Mouse (Mus musculus) neural tube, embryonic 12.5 days (tissue): ENCODE measurements around the gene Cbr2. TPM values are rescaled to one million over a fixed set of nuclear protein-coding genes. Genes with fewer than 3 reads are reported as not detected.

Source experiments
- ATAC-seq: fragments of 200-750 bp; cut with Nextera tagmentation; 2 replicates; pipeline ENCODE4 v1.8.0; 2017; ENCODE audit warnings: low read depth, mild to moderate bottlenecking, moderate TSS enrichment, moderate library complexity; ENCODE audit not compliant: low FRiP score
- H3K27ac ChIP-seq: fragments of 300-500 bp; sonication (generic); 2 replicates; pipeline ENCODE4 v1.5.1; 2016
- H3K27me3 ChIP-seq: fragments of 300-500 bp; sonication (generic); replicated peaks from 2 replicates; pipeline ENCODE4 v1.6.1; 2016; ENCODE audit warnings: mild to moderate bottlenecking
- H3K36me3 ChIP-seq: fragments of 300-500 bp; sonication (generic); 2 replicates; pipeline ENCODE4 v1.6.1; 2016; ENCODE audit warnings: mild to moderate bottlenecking
- H3K4me1 ChIP-seq: fragments of 300-500 bp; sonication (generic); 2 replicates; pipeline ENCODE4 v1.6.1; 2016
- H3K4me2 ChIP-seq: fragments of 300-500 bp; sonication (generic); replicated peaks from 2 replicates; pipeline ENCODE4 v1.6.1; 2016; ENCODE audit warnings: mild to moderate bottlenecking
- H3K4me3 ChIP-seq: fragments of 300-500 bp; sonication (generic); 2 replicates; pipeline ENCODE4 v1.5.1; 2016
- H3K9ac ChIP-seq: fragments of 300-500 bp; sonication (generic); 2 replicates; pipeline ENCODE4 v1.6.1; 2016; ENCODE audit warnings: mild to moderate bottlenecking
- H3K9me3 ChIP-seq: fragments of 300-500 bp; sonication (generic); 2 replicates; pipeline ENCODE4 v1.6.1; 2016; ENCODE audit warnings: mild to moderate bottlenecking
- WGBS: fragments of 180-500 bp; shearing (Covaris S2); methylation state at CpG from one replicate; pipeline ENCODE4 v1.1.7; 2016; 5-methylcytosine and 5-hydroxymethylcytosine counted together
- polyA plus RNA-seq: library from polyadenylated mRNA; unstranded; fragments of >200 nt; fragmentation: Nextera tagmentation; extraction: Ambion mirVana; gene quantifications from 2 replicates; pipeline ENCODE4 v1.2.1, GENCODE M21; 2016

Cbr2 gene
- polyA plus RNA-seq, 1 experiment from 2014 or later = 1.6 TPM

GRCm38 (mm10) chr11:120684086-120684485 lies 47.8 kb downstream of the Cbr2 start:
- Histone ChIP-seq H3K9ac (no peak overlapping the region), H3K27me3 (no peaks in the 10 kb centered on the region), H3K4me1 (no peaks in the 10 kb centered on the region; the same call in 1 of the 2 replicates), H3K4me2 (no peak overlapping the region), H3K27ac (no peak overlapping the region), H3K36me3 (peaks cover 77% of the 10 kb centered on the region), H3K9me3 (no peaks in the 10 kb centered on the region), H3K4me3 (no peak overlapping the region)
- 84% methylated on average over 2 of the region's 2 CpGs for WGBS
- no peak for ATAC-seq

DNA sequence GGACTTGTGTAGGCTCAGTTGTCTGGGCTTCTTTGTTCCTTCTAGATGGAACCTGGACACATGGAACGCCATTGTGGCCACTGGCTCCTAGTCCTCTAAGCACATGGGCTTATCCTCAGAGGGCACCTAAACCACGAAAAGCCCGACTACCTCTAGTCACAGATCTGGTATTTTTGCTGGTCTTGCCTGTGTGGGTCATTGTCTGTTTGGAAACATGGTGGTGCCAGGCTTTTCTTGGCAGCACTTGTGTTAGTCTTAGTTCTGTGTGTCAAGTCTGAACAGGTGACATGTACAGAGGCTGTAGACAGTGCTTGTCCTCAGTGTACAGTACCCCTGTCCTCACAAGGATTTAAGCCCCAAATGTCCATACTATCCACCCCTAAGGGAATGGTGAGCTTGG lies 48.4 kb downstream of the Cbr2 start:
- H3K27me3 ChIP-seq = no peaks in the 10 kb centered on the region
- H3K9me3 ChIP-seq = no peaks in the 10 kb centered on the region
- no peak overlapping the region for H3K4me3 ChIP-seq
- H3K9ac ChIP-seq = no peak overlapping the region
- 89% methylated on average over 3 of the region's 3 CpGs for WGBS
- no peak for ATAC-seq
- H3K36me3 ChIP-seq = peaks cover 74% of the 10 kb centered on the region
- no peak overlapping the region for H3K27ac ChIP-seq
- H3K4me2 ChIP-seq = no peak overlapping the region
- no peaks in the 10 kb centered on the region; the same call in 1 of the 2 replicates for H3K4me1 ChIP-seq

DNA sequence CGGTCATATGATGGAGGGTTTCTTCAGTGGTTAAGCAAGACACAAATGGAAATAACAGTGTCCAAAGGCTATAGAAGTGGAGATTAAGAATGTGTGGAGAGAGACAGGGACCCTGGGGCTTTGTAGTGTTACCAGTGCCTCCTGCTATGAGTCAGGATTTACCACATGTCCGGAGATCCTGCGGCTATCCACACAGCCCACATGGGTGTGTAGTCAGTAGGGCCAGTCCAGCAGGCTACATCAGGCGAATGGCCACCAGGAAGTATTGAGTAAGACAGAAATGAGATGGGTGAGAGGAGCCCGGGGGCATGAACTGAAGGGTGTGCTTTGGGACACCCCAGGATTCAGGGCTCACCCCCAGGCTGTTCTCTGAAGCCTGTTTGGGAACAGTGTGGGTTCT lies 49.2 kb downstream of the Cbr2 start:
- H3K9ac ChIP-seq = no peak overlapping the region
- H3K4me2 ChIP-seq = no peak overlapping the region
- H3K36me3 ChIP-seq = peaks cover 75% of the 10 kb centered on the region
- no peaks in the 10 kb centered on the region for H3K27me3 ChIP-seq
- H3K4me3 ChIP-seq = no peak overlapping the region
- 95% methylated on average over 5 of the region's 5 CpGs for WGBS
- no peaks in the 10 kb centered on the region; the same call in 1 of the 2 replicates for H3K4me1 ChIP-seq
- ATAC-seq = no peak
- no peaks in the 10 kb centered on the region for H3K9me3 ChIP-seq
- H3K27ac ChIP-seq = no peak overlapping the region

- Histone ChIP-seq H3K9ac (no peak overlapping the region), H3K27me3 (no peaks in the 10 kb centered on the region), H3K27ac (no peak overlapping the region), H3K4me1 (no peaks in the 10 kb centered on the region; the same call in 1 of the 2 replicates), H3K4me3 (no peak overlapping the region), H3K36me3 (peaks cover 71% of the 10 kb centered on the region), H3K9me3 (no peaks in the 10 kb centered on the region), H3K4me2 (no peak overlapping the region)
- no peak for ATAC-seq
- WGBS = 90% methylated on average over 3 of the region's 3 CpGs
Observed at GRCm38 (mm10) chr11:120679909-120680308, 52.0 kb downstream of the Cbr2 start.

Other genes starting within 250 kb of the Cbr2 start
- 116 and 117 TPM in 2 replicates for gene Mrpl12, start 247.5 kb downstream of the Cbr2 start, polyA plus RNA-seq
- gene Slc25a10, start 240.3 kb downstream of the Cbr2 start, polyA plus RNA-seq = 37.9 TPM in 2 replicates
- gene Gcgr, start 201.4 kb downstream of the Cbr2 start, polyA plus RNA-seq = 0.13 and 0.22 TPM in 2 replicates
- gene Mcrip1, start 182.4 kb downstream of the Cbr2 start, polyA plus RNA-seq = 234 and 239 TPM in 2 replicates
- gene Ppp1r27, start 181.0 kb downstream of the Cbr2 start, polyA plus RNA-seq = not detected in 2 replicates
- gene P4hb, start 158.9 kb downstream of the Cbr2 start, polyA plus RNA-seq = 425 and 451 TPM in 2 replicates
- gene Arhgdia, start 150.5 kb downstream of the Cbr2 start, polyA plus RNA-seq = 582 and 606 TPM in 2 replicates
- gene Alyref, start 133.7 kb downstream of the Cbr2 start, polyA plus RNA-seq = 509 and 592 TPM in 2 replicates
- gene Anapc11, start 133.7 kb downstream of the Cbr2 start, polyA plus RNA-seq = 162 and 172 TPM in 2 replicates
- gene Npb, start 123.6 kb downstream of the Cbr2 start, polyA plus RNA-seq = 0.80 and 0.83 TPM in 2 replicates
- 151 and 155 TPM in 2 replicates for gene Pcyt2, start 114.2 kb downstream of the Cbr2 start, polyA plus RNA-seq
- gene Sirt7, start 106.9 kb downstream of the Cbr2 start, polyA plus RNA-seq = 46.8 and 56.5 TPM in 2 replicates
- 39.7 and 40.4 TPM in 2 replicates for gene Mafg, start 98.5 kb downstream of the Cbr2 start, polyA plus RNA-seq
- gene Pycr1, start 88.3 kb downstream of the Cbr2 start, polyA plus RNA-seq = 27.2 and 27.8 TPM in 2 replicates
- 0.81 and 1.1 TPM in 2 replicates for gene Myadml2, start 84.0 kb downstream of the Cbr2 start, polyA plus RNA-seq
- gene Notum, start 70.9 kb downstream of the Cbr2 start, polyA plus RNA-seq = 3.1 and 3.4 TPM in 2 replicates
- 139 and 155 TPM in 2 replicates for gene Aspscr1, start 59.1 kb downstream of the Cbr2 start, polyA plus RNA-seq
- 108 and 114 TPM in 2 replicates for gene Cenpx, start 18.4 kb downstream of the Cbr2 start, polyA plus RNA-seq
- gene Lrrc45, start 18.2 kb downstream of the Cbr2 start, polyA plus RNA-seq = 70.9 and 72.6 TPM in 2 replicates
- gene Rac3, start 10.6 kb downstream of the Cbr2 start, polyA plus RNA-seq = 118 and 119 TPM in 2 replicates
- gene Dcxr, start 4.8 kb downstream of the Cbr2 start, polyA plus RNA-seq = 12.3 and 16.7 TPM in 2 replicates
- 3.6 TPM in 2 replicates for gene Hmga1b, start 30.7 kb upstream of the Cbr2 start, polyA plus RNA-seq
- 77.2 and 81.3 TPM in 2 replicates for gene Rfng, start 52.1 kb upstream of the Cbr2 start, polyA plus RNA-seq
- 250 and 258 TPM in 2 replicates for gene Gps1, start 52.2 kb upstream of the Cbr2 start, polyA plus RNA-seq
- 63.5 and 65.5 TPM in 2 replicates for gene Dus1l, start 64.3 kb upstream of the Cbr2 start, polyA plus RNA-seq
- 87.6 and 102 TPM in 2 replicates for gene Fasn, start 92.4 kb upstream of the Cbr2 start, polyA plus RNA-seq
- gene Ccdc57, start 200.8 kb upstream of the Cbr2 start, polyA plus RNA-seq = 4.7 and 5.6 TPM in 2 replicates
- 31.8 and 38.4 TPM in 2 replicates for gene Slc16a3, start 216.4 kb upstream of the Cbr2 start, polyA plus RNA-seq